Mouse (Mus musculus) hindbrain, embryonic 11.5 days (tissue): ENCODE results near the gene Med16. TPM values are rescaled to one million over a fixed set of nuclear protein-coding genes. Genes with fewer than 3 reads are reported as not detected.

Experiments used
- ATAC-seq: fragments of 200-750 bp; cut with Nextera tagmentation; 2 replicates; pipeline ENCODE4 v1.8.0; 2017; ENCODE audit warnings: mild to moderate bottlenecking, moderate TSS enrichment, moderate library complexity; ENCODE audit not compliant: low FRiP score
- DNase-seq: peaks from one replicate; pipeline ENCODE4 v3.0.0-alpha.2; 2015; ENCODE audit warnings: low spot score
- H3K27ac ChIP-seq: fragments of 300-500 bp; sonication (generic); 2 replicates; pipeline ENCODE4 v1.5.1; 2014; ENCODE audit warnings: mild to moderate bottlenecking, low read depth, low read length
- H3K27me3 ChIP-seq: fragments of 300-500 bp; sonication (generic); 2 replicates; pipeline ENCODE4 v1.6.1; 2014; ENCODE audit warnings: mild to moderate bottlenecking, low read length, moderate library complexity, mixed read lengths; ENCODE audit not compliant: control insufficient read depth, insufficient read depth
- H3K36me3 ChIP-seq: fragments of 300-500 bp; sonication (generic); 2 replicates; pipeline ENCODE4 v1.6.1; 2014; ENCODE audit warnings: mild to moderate bottlenecking, low read length, moderate library complexity, mixed read lengths; ENCODE audit not compliant: control insufficient read depth, insufficient read depth
- H3K4me1 ChIP-seq: fragments of 300-500 bp; sonication (generic); replicated peaks from 2 replicates; pipeline ENCODE4 v1.6.1; 2014; ENCODE audit warnings: low read length, mixed read lengths; ENCODE audit not compliant: control insufficient read depth, insufficient read depth
- H3K4me2 ChIP-seq: fragments of 300-500 bp; sonication (generic); replicated peaks from 2 replicates; pipeline ENCODE4 v1.6.1; 2014; ENCODE audit warnings: mild to moderate bottlenecking, low read depth, low read length
- H3K4me3 ChIP-seq: fragments of 300-500 bp; sonication (generic); 2 replicates; pipeline ENCODE4 v1.5.1; 2014; ENCODE audit warnings: low read depth, low read length
- H3K9ac ChIP-seq: fragments of 300-500 bp; sonication (generic); 2 replicates; pipeline ENCODE4 v1.6.1; 2014; ENCODE audit warnings: low read depth, low read length
- H3K9me3 ChIP-seq: fragments of 300-500 bp; sonication (generic); 2 replicates; pipeline ENCODE4 v1.6.1; 2016; ENCODE audit warnings: low read length; ENCODE audit not compliant: control insufficient read depth
- WGBS: fragments of 180-500 bp; shearing (Covaris S2); extraction: QIAGEN DNeasy Blood & Tissue Kit; methylation state at CpG from one replicate; pipeline ENCODE4 v1.1.7; 2014; 5-methylcytosine and 5-hydroxymethylcytosine counted together
- polyA plus RNA-seq: library from polyadenylated mRNA; unstranded; fragments of >200 nt; fragmentation: Nextera tagmentation; extraction: Ambion mirVana; gene quantifications from 2 replicates; pipeline ENCODE4 v1.2.1, GENCODE M21; 2014

The Med16 gene
- polyA plus RNA-seq, 1 experiment from 2014 or later: 33.7 TPM

GRCm38 (mm10) chr10:79934794-79935569 is 26.3 kb upstream of the Med16 start:
- Histone ChIP-seq H3K9me3 (no peaks in the 10 kb centered on the region), H3K27me3 (no peaks in the 10 kb centered on the region), H3K36me3 (peaks cover 4% of the 10 kb centered on the region; the same call in 1 of the 2 replicates), H3K4me3 (no peak overlapping the region), H3K4me2 (no peak overlapping the region), H3K9ac (no peak overlapping the region), H3K4me1 (peaks cover 17% of the 10 kb centered on the region; the same call in 1 of the 2 replicates), H3K27ac (no peak overlapping the region)
- WGBS: 90% methylated on average over 16 of the region's 16 CpGs
- DNase-seq (no peak), ATAC-seq (no peak)

- Histone ChIP-seq H3K27ac (no peak overlapping the region), H3K9ac (no peak overlapping the region), H3K4me3 (no peak overlapping the region), H3K4me1 (peaks cover 17% of the 10 kb centered on the region; the same call in 1 of the 2 replicates), H3K36me3 (peaks cover 4% of the 10 kb centered on the region; the same call in 1 of the 2 replicates), H3K27me3 (no peaks in the 10 kb centered on the region), H3K4me2 (no peak overlapping the region), H3K9me3 (no peaks in the 10 kb centered on the region)
- WGBS: 70% methylated on average over 13 of the region's 13 CpGs
- ATAC-seq: no peak
- DNase-seq: no peak
Measured at GRCm38 (mm10) chr10:79934272-79934721, 25.6 kb upstream of the Med16 start.

GRCm38 (mm10) chr10:79933861-79934260 is 25.1 kb upstream of the Med16 start:
- Histone ChIP-seq H3K27ac (no peak overlapping the region), H3K27me3 (no peaks in the 10 kb centered on the region), H3K36me3 (peaks cover 4% of the 10 kb centered on the region; the same call in 1 of the 2 replicates), H3K4me3 (no peak overlapping the region), H3K9me3 (no peaks in the 10 kb centered on the region), H3K9ac (no peak overlapping the region), H3K4me2 (no peak overlapping the region), H3K4me1 (peaks cover 20% of the 10 kb centered on the region)
- DNase-seq (no peak), ATAC-seq (no peak)
- 38% methylated on average over 6 of the region's 6 CpGs for WGBS

GRCm38 (mm10) chr10:79933145-79933679 is 24.5 kb upstream of the Med16 start:
- no peaks in the 10 kb centered on the region for H3K9me3 ChIP-seq
- 54% methylated on average over 9 of the region's 9 CpGs for WGBS
- H3K4me3 ChIP-seq: no peak overlapping the region
- H3K4me2 ChIP-seq: no peak overlapping the region; the same call in 1 of the 2 replicates
- H3K4me1 ChIP-seq: peaks cover 21% of the 10 kb centered on the region
- DNase-seq (no peak), ATAC-seq (no peak)
- no peak overlapping the region for H3K27ac ChIP-seq
- H3K27me3 ChIP-seq: no peaks in the 10 kb centered on the region
- no peak overlapping the region for H3K9ac ChIP-seq
- H3K36me3 ChIP-seq: peaks cover 4% of the 10 kb centered on the region; the same call in 1 of the 2 replicates

- 12% methylated on average over 8 of the region's 8 CpGs for WGBS
- peaks cover 21% of the 10 kb centered on the region for H3K4me1 ChIP-seq
- H3K4me2 ChIP-seq: no peak overlapping the region
Measured at GRCm38 (mm10) chr10:79932736-79933135, 24.0 kb upstream of the Med16 start.

GRCm38 (mm10) chr10:79931797-79932196 is 23.1 kb upstream of the Med16 start:
- DNase-seq: no peak
- no peaks in the 10 kb centered on the region for H3K9me3 ChIP-seq
- no peak overlapping the region for H3K4me3 ChIP-seq
- peaks cover 4% of the 10 kb centered on the region; the same call in 1 of the 2 replicates for H3K36me3 ChIP-seq
- no peak for ATAC-seq
- 79% methylated on average over 9 of the region's 9 CpGs for WGBS
- H3K27ac ChIP-seq: no peak overlapping the region
- no peak overlapping the region for H3K4me2 ChIP-seq
- H3K9ac ChIP-seq: no peak overlapping the region
- peaks cover 21% of the 10 kb centered on the region for H3K4me1 ChIP-seq
- H3K27me3 ChIP-seq: no peaks in the 10 kb centered on the region

More at GRCm38 (mm10) chr10:79932736-79933135, 24.0 kb upstream of the Med16 start:
- ATAC-seq: no peak
- Histone ChIP-seq H3K4me3 (0 out of 2 replicates have a peak overlapping the region, but pooled peaks have one; percentile 4), H3K36me3 (peaks cover 4% of the 10 kb centered on the region; the same call in 1 of the 2 replicates), H3K9ac (no peak overlapping the region), H3K27ac (no peak overlapping the region), H3K27me3 (no peaks in the 10 kb centered on the region), H3K9me3 (no peaks in the 10 kb centered on the region)
- DNase-seq: peak; percentile 47

- Histone ChIP-seq H3K9ac (0 out of 2 replicates have a peak overlapping the region, but pooled peaks have one; percentile 19), H3K9me3 (no peaks in the 10 kb centered on the region), H3K4me1 (peaks cover 27% of the 10 kb centered on the region), H3K36me3 (peaks cover 4% of the 10 kb centered on the region; the same call in 1 of the 2 replicates), H3K27ac (peak overlapping the region; percentile 42; the same call in 1 of the 2 replicates), H3K27me3 (peaks cover 3% of the 10 kb centered on the region), H3K4me3 (no peak overlapping the region), H3K4me2 (no peak overlapping the region; the same call in 1 of the 2 replicates)
- ATAC-seq (no peak), DNase-seq (no peak)
- 86% methylated on average over 16 of the region's 16 CpGs for WGBS
Measured at GRCm38 (mm10) chr10:79930826-79931186, 22.1 kb upstream of the Med16 start.

- ATAC-seq: no peak
- no peak overlapping the region; the same call in 1 of the 2 replicates for H3K4me2 ChIP-seq
- no peak for DNase-seq
- peak overlapping the region; percentile 42; the same call in 1 of the 2 replicates for H3K27ac ChIP-seq
- H3K4me3 ChIP-seq: no peak overlapping the region
- H3K27me3 ChIP-seq: peaks cover 3% of the 10 kb centered on the region
- H3K9me3 ChIP-seq: no peaks in the 10 kb centered on the region
- 0 out of 2 replicates have a peak overlapping the region, but pooled peaks have one; percentile 19 for H3K9ac ChIP-seq
- H3K36me3 ChIP-seq: peaks cover 4% of the 10 kb centered on the region; the same call in 1 of the 2 replicates
- WGBS: 90% methylated on average over 18 of the region's 18 CpGs
- peaks cover 27% of the 10 kb centered on the region for H3K4me1 ChIP-seq
Measured at GRCm38 (mm10) chr10:79929967-79930825, 21.5 kb upstream of the Med16 start.
